Mouse (Mus musculus) CD4-positive naive resting alpha-beta T cell, adult 76 days (primary cell): ENCODE data around the gene Vmn2r50. TPM values are rescaled to one million over a fixed set of nuclear protein-coding genes. Genes with fewer than 3 reads are reported as not detected.

Experiments
- total RNA-seq: library from RNA; stranded (reverse); gene quantifications from one replicate; pipeline ENCODE4 v1.2.4, GENCODE M21; 2023

The Vmn2r50 gene
- not detected for total RNA-seq

GRCm38 (mm10) chr7:10053196-10053595, at the start of gene Vmn2r50:
TSS of gene Vmn2r50 (minus strand) at chr7:10053296.

DNA sequence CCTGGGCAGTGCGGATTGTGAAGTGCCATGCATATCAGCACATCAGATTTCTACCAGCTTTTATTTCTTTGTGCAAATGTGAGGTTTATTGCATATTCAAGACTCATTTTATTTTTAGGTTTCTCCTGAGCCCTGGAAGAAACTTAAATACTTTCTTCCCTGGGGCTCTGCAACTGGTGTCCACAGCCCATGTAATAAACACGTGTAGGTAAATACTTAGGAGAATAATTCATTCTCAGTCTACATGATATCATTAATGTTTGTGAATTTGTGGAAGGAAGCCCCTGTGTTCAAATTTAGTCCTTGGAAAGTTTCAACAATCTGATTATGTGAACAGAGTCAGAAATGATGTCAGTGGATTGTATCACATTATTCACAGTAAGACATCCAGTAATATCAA, 60.9 kb downstream of the Vmn2r50 start, which contains the start of gene Vmn2r49:
TSS of gene Vmn2r49 (minus strand) at position 101 of the 400 bp plus-strand sequence.

Other genes with a start within 250 kb of the Vmn2r50 start
- gene Vmn2r47, start 212.0 kb downstream of the Vmn2r50 start, total RNA-seq = not detected
- gene Vmn2r48, start 99.7 kb downstream of the Vmn2r50 start, total RNA-seq = not detected
- gene Vmn2r49, start 61.0 kb downstream of the Vmn2r50 start, total RNA-seq = not detected
- gene Vmn2r51, start 52.4 kb upstream of the Vmn2r50 start, total RNA-seq = not detected
- not detected for gene Vmn2r52, start 123.3 kb upstream of the Vmn2r50 start, total RNA-seq
- gene Vmn1r66, start 224.7 kb upstream of the Vmn2r50 start, total RNA-seq = not detected